Mouse (Mus musculus) intestine, embryonic 16.5 days (tissue): Measurements from ENCODE around the gene Gm29797. TPM values are rescaled to one million over a fixed set of nuclear protein-coding genes. Genes with fewer than 3 reads are reported as not detected.

Experiments used
- ATAC-seq: fragments of 200-750 bp; cut with Nextera tagmentation; 2 replicates; pipeline ENCODE4 v1.8.0; 2017; ENCODE audit warnings: moderate TSS enrichment, moderate library complexity
- H3K27ac ChIP-seq: fragments of 300-500 bp; sonication (generic); 2 replicates; pipeline ENCODE4 v1.5.1; 2014; ENCODE audit warnings: mild to moderate bottlenecking, low read length
- H3K27me3 ChIP-seq: fragments of 300-500 bp; sonication (generic); replicated peaks from 2 replicates; pipeline ENCODE4 v1.6.1; 2014; ENCODE audit warnings: low read length, control low read depth, mixed read lengths; ENCODE audit not compliant: control insufficient read depth, insufficient read depth
- H3K36me3 ChIP-seq: fragments of 300-500 bp; sonication (generic); 2 replicates; pipeline ENCODE4 v1.6.1; 2014; ENCODE audit warnings: low read length, control low read depth; ENCODE audit not compliant: control insufficient read depth, insufficient read depth
- H3K4me1 ChIP-seq: fragments of 300-500 bp; sonication (generic); 2 replicates; pipeline ENCODE4 v1.6.1; 2014; ENCODE audit warnings: low read length, control low read depth, mixed read lengths; ENCODE audit not compliant: control insufficient read depth, insufficient read depth
- H3K4me2 ChIP-seq: fragments of 300-500 bp; sonication (generic); 2 replicates; pipeline ENCODE4 v1.6.1; 2014; ENCODE audit warnings: low read depth, low read length, control low read depth
- H3K4me3 ChIP-seq: fragments of 300-500 bp; sonication (generic); 2 replicates; pipeline ENCODE4 v1.5.1; 2014; ENCODE audit warnings: mild to moderate bottlenecking, low read length
- H3K9ac ChIP-seq: fragments of 300-500 bp; sonication (generic); 2 replicates; pipeline ENCODE4 v1.6.1; 2014; ENCODE audit warnings: low read depth, low read length
- H3K9me3 ChIP-seq: fragments of 300-500 bp; sonication (generic); 2 replicates; pipeline ENCODE4 v1.6.1; 2016; ENCODE audit warnings: low read length, control low read depth; ENCODE audit not compliant: control insufficient read depth
- WGBS: fragments of 180-500 bp; shearing (Covaris S2); extraction: QIAGEN DNeasy Blood & Tissue Kit; methylation state at CpG from one replicate; pipeline ENCODE4 v1.1.7; 2014; 5-methylcytosine and 5-hydroxymethylcytosine counted together
- polyA plus RNA-seq: library from polyadenylated mRNA; unstranded; fragments of >200 nt; fragmentation: Nextera tagmentation; extraction: Ambion mirVana; gene quantifications from 2 replicates; pipeline ENCODE4 v1.2.1, GENCODE M21; 2015

The Gm29797 gene
- polyA plus RNA-seq, 1 experiment from 2014 or later, result 3.0 TPM

DNA sequence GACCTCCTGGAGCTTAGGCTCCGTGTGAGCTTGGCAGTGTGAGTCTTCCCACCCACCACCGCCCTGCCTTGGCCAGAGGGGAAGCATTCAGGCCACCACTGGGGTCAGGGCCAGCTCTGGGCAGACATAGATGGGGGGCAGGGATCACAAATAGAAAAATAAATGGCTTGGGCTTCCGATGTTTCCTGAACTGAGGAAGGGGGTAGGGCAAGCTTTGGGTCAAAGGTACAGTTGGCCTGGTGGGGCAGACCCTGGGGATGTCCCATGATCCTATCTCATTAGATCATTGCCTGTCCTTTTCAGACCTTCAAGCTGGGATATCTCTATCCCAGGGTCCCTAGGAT, 20.9 kb downstream of the Gm29797 start:
- Histone ChIP-seq H3K4me3 (no peak overlapping the region), H3K27ac (peak overlapping the region; percentile 6; the same call in 1 of the 2 replicates), H3K36me3 (no peaks in the 10 kb centered on the region), H3K4me2 (no peak overlapping the region), H3K9me3 (no peaks in the 10 kb centered on the region), H3K9ac (no peak overlapping the region), H3K27me3 (peaks cover 25% of the 10 kb centered on the region), H3K4me1 (peaks cover 13% of the 10 kb centered on the region)
- no peak for ATAC-seq
- 60% methylated on average over 3 of the region's 3 CpGs for WGBS

DNA sequence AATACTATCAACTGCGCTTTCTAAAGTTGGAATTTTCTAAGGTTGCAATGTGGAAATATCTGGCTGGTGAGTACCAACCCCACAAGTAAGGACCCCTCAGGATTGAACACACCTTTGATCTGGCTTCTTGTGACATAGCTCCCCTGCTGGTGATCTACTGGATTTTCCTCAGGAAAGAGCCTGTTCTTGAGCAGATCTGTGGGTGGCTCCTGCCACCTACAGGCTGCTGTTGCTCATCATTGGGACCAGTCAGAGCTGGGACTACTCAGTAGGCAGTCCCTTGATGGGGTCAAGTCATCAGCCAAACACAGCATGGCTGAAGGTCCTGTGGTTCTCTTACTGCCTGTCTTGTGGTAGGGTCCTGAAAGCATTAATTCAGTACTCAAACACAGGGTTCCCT, 21.9 kb downstream of the Gm29797 start:
- Histone ChIP-seq H3K9ac (no peak overlapping the region), H3K4me1 (peaks cover 13% of the 10 kb centered on the region), H3K9me3 (no peaks in the 10 kb centered on the region), H3K36me3 (no peaks in the 10 kb centered on the region), H3K4me2 (no peak overlapping the region), H3K4me3 (no peak overlapping the region), H3K27me3 (peaks cover 16% of the 10 kb centered on the region; the same call in 1 of the 2 replicates), H3K27ac (no peak overlapping the region)
- ATAC-seq, result peak; percentile 78
- WGBS, result 30% methylated on average over 1 of the region's 1 CpGs

DNA sequence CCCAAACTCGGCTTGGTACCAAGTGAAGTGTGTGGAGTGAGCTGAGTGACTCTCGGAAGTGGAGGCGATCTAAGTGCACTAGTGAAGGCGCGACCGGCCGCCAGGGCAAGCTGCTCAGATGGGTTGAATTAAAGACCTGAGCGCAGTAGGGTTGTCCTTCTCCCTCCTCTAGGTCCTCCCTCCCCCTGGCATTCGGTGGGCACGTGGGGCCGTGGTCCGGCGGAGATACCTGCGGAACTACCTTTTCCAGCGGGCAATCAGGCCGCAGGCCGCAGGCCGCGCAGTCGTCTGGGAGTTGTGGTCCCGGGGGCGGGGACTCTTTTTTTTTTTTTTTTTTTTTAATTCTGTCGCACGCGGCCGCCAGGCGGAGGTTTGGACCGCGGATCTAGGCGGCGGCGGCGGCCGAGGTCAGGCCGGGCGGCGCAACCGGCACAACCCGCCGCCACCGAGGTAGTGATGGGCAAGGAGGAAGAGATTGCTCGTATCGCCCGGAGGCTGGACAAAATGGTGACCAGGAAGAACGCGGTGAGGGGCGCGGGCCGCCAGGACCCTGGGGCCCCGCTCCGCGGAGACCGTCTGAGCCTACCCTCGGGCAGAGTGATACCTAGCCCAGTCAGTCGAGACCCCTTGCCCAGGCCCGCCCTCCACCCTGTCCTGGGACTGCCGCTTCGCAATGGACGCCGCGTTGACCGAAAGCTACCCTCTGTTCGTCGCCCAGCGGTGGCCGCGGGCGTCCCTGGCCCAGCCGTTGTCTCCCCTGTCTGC, 23.3 kb downstream of the Gm29797 start, which contains the start of gene Tcea2:
Tcea2 (plus strand) TSS at position 360 of the 765 bp plus-strand sequence.
- Histone ChIP-seq H3K4me2 (peak within 1 kb of the TSS; percentile 90), H3K36me3 (no peaks in the 10 kb centered on the region), H3K27me3 (peaks cover 10% of the 10 kb centered on the region; the same call in 1 of the 2 replicates), H3K9me3 (no peaks in the 10 kb centered on the region), H3K4me3 (peak within 1 kb of the TSS; percentile 77), H3K9ac (peak within 1 kb of the TSS; percentile 86), H3K4me1 (peaks cover 13% of the 10 kb centered on the region), H3K27ac (peak within 1 kb of the TSS; percentile 4)
- under 1% methylated on average over 64 of the region's 69 CpGs for WGBS
- peak; percentile 54 for ATAC-seq

DNA sequence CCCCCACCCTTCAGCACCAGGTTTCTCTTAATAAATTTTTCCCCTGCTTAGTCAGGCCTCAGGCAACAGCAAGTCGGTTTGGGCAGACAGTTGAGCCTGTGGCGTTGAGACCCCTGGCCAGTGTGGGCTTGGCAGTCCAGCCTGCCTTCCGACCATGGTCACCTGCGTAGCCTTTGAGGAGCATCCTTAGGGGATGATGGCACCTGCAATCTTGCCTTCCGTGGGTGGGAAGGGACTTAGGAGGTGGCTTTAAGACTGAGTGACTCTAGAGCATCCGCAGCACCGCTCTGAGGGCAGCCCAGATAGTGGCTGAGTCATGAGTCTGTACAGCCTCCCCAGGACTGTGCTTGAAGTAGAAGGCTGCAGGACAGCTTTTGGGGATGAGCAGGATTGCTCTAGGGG, 23.9 kb downstream of the Gm29797 start:
- Histone ChIP-seq H3K36me3 (no peaks in the 10 kb centered on the region), H3K4me3 (peak overlapping the region; percentile 77), H3K27me3 (peaks cover 8% of the 10 kb centered on the region; the same call in 1 of the 2 replicates), H3K9me3 (no peaks in the 10 kb centered on the region), H3K4me1 (peaks cover 9% of the 10 kb centered on the region; the same call in 1 of the 2 replicates), H3K4me2 (peak overlapping the region; percentile 90), H3K27ac (no peak overlapping the region; the same call in 1 of the 2 replicates), H3K9ac (peak overlapping the region; percentile 86)
- ATAC-seq, result peak; percentile 37
- WGBS, result 18% methylated on average over 7 of the region's 7 CpGs

DNA sequence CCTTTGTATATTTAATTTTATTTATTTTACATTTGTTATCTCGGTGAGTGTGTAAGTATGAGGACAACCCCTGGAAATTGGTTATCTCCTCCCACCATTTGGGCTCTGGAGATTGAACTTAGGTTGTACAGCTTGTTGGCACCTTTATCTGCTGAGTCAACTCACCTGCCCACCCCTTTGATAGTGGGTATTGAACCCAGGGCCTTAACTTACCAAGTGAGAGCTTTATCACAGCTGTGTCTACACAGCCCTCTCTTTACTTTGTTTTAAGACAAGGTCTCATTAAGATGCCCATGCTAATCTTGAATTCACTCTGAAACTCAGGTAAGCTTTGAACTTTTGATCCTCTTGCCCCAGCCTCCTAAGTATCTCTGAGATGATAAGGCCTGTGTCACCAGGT, 25.1 kb downstream of the Gm29797 start:
- 75% methylated on average over 1 of the region's 1 CpGs for WGBS
- Histone ChIP-seq H3K9me3 (no peaks in the 10 kb centered on the region), H3K4me3 (no peak overlapping the region), H3K36me3 (no peaks in the 10 kb centered on the region; the same call in 1 of the 2 replicates), H3K9ac (no peak overlapping the region), H3K27me3 (peaks cover 3% of the 10 kb centered on the region; the same call in 1 of the 2 replicates), H3K27ac (no peak overlapping the region), H3K4me2 (no peak overlapping the region), H3K4me1 (peaks cover 7% of the 10 kb centered on the region; the same call in 1 of the 2 replicates)
- ATAC-seq, result no peak

DNA sequence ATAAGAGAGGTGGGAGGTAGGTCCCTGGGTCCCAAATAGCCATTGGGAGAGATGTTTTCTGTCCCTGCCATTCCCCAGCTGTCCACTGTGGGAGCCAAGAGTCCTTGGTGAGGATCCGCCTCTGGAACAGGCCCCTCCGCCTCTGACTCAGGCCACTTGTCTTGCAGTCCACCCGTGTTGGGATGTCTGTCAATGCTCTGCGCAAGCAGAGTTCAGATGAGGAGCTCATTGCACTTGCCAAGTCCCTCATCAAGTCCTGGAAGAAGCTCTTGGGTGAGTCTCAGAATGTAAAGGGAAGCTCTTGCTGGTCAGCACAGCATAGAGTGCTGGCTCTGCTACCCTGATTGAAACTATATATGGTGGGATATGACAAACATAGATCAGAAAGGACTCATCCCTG, 26.5 kb downstream of the Gm29797 start:
- Histone ChIP-seq H3K9ac (no peak overlapping the region), H3K4me1 (peaks cover 7% of the 10 kb centered on the region; the same call in 1 of the 2 replicates), H3K27me3 (no peaks in the 10 kb centered on the region), H3K36me3 (peaks cover 5% of the 10 kb centered on the region; the same call in 1 of the 2 replicates), H3K9me3 (no peaks in the 10 kb centered on the region), H3K4me3 (no peak overlapping the region), H3K4me2 (no peak overlapping the region), H3K27ac (no peak overlapping the region)
- WGBS, result 69% methylated on average over 4 of the region's 4 CpGs
- ATAC-seq, result no peak

DNA sequence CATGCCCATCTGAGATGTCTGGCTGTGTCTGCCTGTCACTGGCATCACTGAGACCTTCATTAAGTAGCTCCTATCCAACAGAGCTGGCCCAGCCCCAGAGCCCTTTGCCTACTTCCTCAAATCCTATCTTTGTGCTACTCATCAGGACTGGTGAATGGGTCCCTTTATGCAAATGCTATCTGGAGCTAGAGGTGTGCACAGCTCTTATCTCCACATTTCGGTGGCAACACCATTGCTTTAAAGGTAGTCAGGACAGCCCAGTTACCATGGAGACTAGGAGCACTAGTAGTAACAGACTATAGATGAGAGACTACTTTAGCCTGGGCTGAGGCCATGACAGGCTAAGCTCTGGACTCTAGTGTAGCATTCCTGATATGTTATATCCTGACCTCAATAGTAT, 27.9 kb downstream of the Gm29797 start:
- 47% methylated on average over 1 of the region's 1 CpGs for WGBS
- Histone ChIP-seq H3K4me2 (no peak overlapping the region), H3K9ac (no peak overlapping the region), H3K36me3 (peaks cover 8% of the 10 kb centered on the region; the same call in 1 of the 2 replicates), H3K9me3 (no peaks in the 10 kb centered on the region), H3K27ac (no peak overlapping the region), H3K27me3 (no peaks in the 10 kb centered on the region), H3K4me1 (peaks cover 7% of the 10 kb centered on the region; the same call in 1 of the 2 replicates), H3K4me3 (no peak overlapping the region)
- no peak for ATAC-seq

DNA sequence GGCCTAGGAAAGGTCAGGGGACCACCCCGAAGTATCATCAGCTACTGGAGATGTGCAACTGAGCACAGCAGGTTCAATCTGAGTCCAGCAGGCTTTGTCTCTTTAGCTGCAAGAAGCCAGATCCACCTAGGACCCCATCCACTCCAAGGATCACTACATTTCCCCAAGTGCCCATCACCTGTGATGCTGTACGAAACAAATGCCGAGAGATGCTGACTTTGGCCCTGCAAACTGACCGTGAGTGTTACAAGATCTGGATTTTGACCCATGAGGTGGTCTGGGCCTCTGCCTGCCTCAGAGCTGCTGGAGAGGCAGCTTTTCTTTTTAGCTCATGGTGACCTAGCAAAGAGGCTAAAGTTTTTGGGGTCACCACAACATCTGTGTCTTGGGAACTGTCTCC, 28.9 kb downstream of the Gm29797 start:
- Histone ChIP-seq H3K27me3 (no peaks in the 10 kb centered on the region), H3K9ac (no peak overlapping the region), H3K36me3 (peaks cover 8% of the 10 kb centered on the region; the same call in 1 of the 2 replicates), H3K27ac (no peak overlapping the region), H3K4me3 (no peak overlapping the region), H3K9me3 (no peaks in the 10 kb centered on the region), H3K4me1 (peaks cover 5% of the 10 kb centered on the region; the same call in 1 of the 2 replicates), H3K4me2 (no peak overlapping the region)
- 92% methylated on average over 4 of the region's 4 CpGs for whole genome bisulfite sequencing
- ATAC-seq, result no peak

DNA sequence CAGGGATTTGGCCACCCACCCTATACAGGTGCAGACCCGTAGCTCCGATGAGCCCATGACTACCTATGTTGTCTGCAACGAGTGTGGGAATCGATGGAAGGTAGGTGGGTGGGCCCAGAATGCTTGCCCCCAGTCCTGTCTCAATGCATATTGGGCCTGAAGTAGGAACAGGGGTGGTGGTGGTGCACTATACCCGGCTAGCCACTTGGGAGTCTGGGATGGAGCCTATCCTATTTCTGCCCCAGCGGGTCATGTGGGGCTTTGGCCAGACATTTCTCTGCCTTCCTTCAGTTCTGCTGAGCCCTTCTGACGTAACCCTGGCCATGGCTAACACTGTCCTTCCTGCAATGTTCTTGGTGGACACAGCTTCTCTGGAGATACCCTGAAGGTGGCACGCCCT, 30.8 kb downstream of the Gm29797 start:
- Histone ChIP-seq H3K27me3 (no peaks in the 10 kb centered on the region), H3K4me2 (no peak overlapping the region), H3K36me3 (peaks cover 8% of the 10 kb centered on the region; the same call in 1 of the 2 replicates), H3K4me3 (no peak overlapping the region), H3K9ac (no peak overlapping the region), H3K27ac (no peak overlapping the region), H3K4me1 (peaks cover 2% of the 10 kb centered on the region; the same call in 1 of the 2 replicates), H3K9me3 (no peaks in the 10 kb centered on the region)
- ATAC-seq, result no peak
- WGBS, result 95% methylated on average over 8 of the region's 8 CpGs
